ENCODE assay signal across 12 mouse cellular contexts in the genomic region with DNA sequence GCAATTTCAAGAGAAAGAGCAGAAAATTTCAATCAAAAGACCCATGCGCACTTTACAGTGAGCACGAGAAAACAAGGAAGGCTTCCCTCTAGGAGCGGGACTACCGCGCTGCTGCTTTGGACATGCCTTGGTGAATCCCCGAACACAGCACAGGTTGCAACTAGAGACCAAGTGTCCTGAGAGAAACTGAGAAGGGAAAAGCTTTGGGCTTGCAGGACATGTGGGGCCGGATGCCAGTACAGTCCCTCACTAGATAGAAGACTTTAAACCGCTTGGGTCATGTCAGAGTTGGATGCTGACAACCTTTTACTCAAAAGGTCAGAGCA.
A peak's percentile ranks its signal among the peaks of the same experiment; 100 is the strongest.
DNase-seq lines count a peak whose midpoint lies in the region; ATAC-seq lines count a peak whose summit lies in the region.
"Had no signal": no experiment of that assay in that cellular context is flagged by ENCODE, and none has a peak within 500 bp of the region (broad histone marks: within the 10 kb centered on the region; RNA-seq: fewer than 3 reads in every experiment).

No protein-coding gene starts in this region.

- WGBS in heart, embryonic 13.5 days: 73% methylated on average over 8 of the region's 8 CpGs
- WGBS in heart, embryonic 12.5 days: 71% methylated on average over 8 of the region's 8 CpGs
- 44% methylated on average over 8 of the region's 8 CpGs for WGBS in forebrain, embryonic 16.5 days
- WGBS in midbrain, embryonic 14.5 days: 69% methylated on average over 8 of the region's 8 CpGs

- DNase-seq in midbrain, embryonic 14.5 days: no peak
- DNase-seq in urinary bladder, postnatal 4 days (ENCODE audit: low spot score in 2 of 2): no peak
- no peak for DNase-seq in ovary, postnatal 10 days (ENCODE audit: low spot score)

- no peak for ATAC-seq in heart, embryonic 13.5 days (ENCODE audit: extremely low read depth, insufficient number of reproducible peaks, low FRiP score, low TSS enrichment)
- ATAC-seq in heart, embryonic 12.5 days (ENCODE audit: insufficient number of reproducible peaks, low FRiP score): no peak
- peak; percentile 36; the same call in 1 of the 2 replicates for ATAC-seq in common myeloid progenitor, adult 5-6 weeks (replicated peaks; ENCODE audit: low read depth, poor library complexity, severe bottlenecking)
- peak; percentile 63 for ATAC-seq in forebrain, embryonic 16.5 days
- ATAC-seq in midbrain, embryonic 14.5 days (ENCODE audit: low FRiP score, low TSS enrichment): peak; percentile 46

- H3K27me3 ChIP-seq in heart, embryonic 13.5 days (replicated peaks): no peaks in the 10 kb centered on the region
- H3K27me3 ChIP-seq in heart, embryonic 12.5 days (replicated peaks): no peaks in the 10 kb centered on the region
- H3K27me3 ChIP-seq in forebrain, embryonic 16.5 days (replicated peaks; ENCODE audit: control insufficient read depth, insufficient read depth, low read length): no peaks in the 10 kb centered on the region
- no peaks in the 10 kb centered on the region for H3K27me3 ChIP-seq in midbrain, embryonic 14.5 days (ENCODE audit: control insufficient read depth, insufficient read depth, low read length)
- H3K27me3 ChIP-seq: stomach, embryonic 15.5 days had no signal

- H3K9ac ChIP-seq in heart, embryonic 13.5 days: no peak overlapping the region
- H3K9ac ChIP-seq in heart, embryonic 12.5 days: no peak overlapping the region
- H3K9ac ChIP-seq in forebrain, embryonic 16.5 days (replicated peaks; ENCODE audit: low read depth, low read length): no peak overlapping the region
- H3K9ac ChIP-seq in midbrain, embryonic 14.5 days (replicated peaks; ENCODE audit: low read length): no peak overlapping the region
- H3K9ac ChIP-seq: liver, embryonic 15.5 days; stomach, embryonic 15.5 days had no signal

- no peak overlapping the region for H3K27ac ChIP-seq in heart, embryonic 13.5 days (replicated peaks)
- no peak overlapping the region for H3K27ac ChIP-seq in heart, embryonic 12.5 days (ENCODE audit: poor library complexity, severe bottlenecking)
- H3K27ac ChIP-seq in forebrain, embryonic 16.5 days (ENCODE audit: low read length): no peak overlapping the region
- no peak overlapping the region for H3K27ac ChIP-seq in midbrain, embryonic 14.5 days (replicated peaks; ENCODE audit: low read depth, low read length)
- H3K27ac ChIP-seq: heart, embryonic 15.5 days; liver, embryonic 15.5 days; macrophage; stomach, embryonic 15.5 days had no signal

- H3K4me1 ChIP-seq in heart, embryonic 13.5 days: peaks cover 4% of the 10 kb centered on the region
- peaks cover 6% of the 10 kb centered on the region; the same call in 1 of the 2 replicates for H3K4me1 ChIP-seq in heart, embryonic 12.5 days (replicated peaks)
- peaks cover 3% of the 10 kb centered on the region for H3K4me1 ChIP-seq in forebrain, embryonic 16.5 days (replicated peaks; ENCODE audit: control insufficient read depth, insufficient read depth, low read length)
- no peaks in the 10 kb centered on the region for H3K4me1 ChIP-seq in midbrain, embryonic 14.5 days (ENCODE audit: control insufficient read depth, insufficient read depth, low read length)
- H3K4me1 ChIP-seq: liver, embryonic 15.5 days had no signal

- H3K4me2 ChIP-seq in heart, embryonic 13.5 days: peak overlapping the region; percentile 63
- no peak overlapping the region for H3K4me2 ChIP-seq in heart, embryonic 12.5 days
- peak overlapping the region; percentile 33; the same call in 1 of the 2 replicates for H3K4me2 ChIP-seq in forebrain, embryonic 16.5 days (ENCODE audit: low read length)
- H3K4me2 ChIP-seq in midbrain, embryonic 14.5 days (ENCODE audit: low read length): peak overlapping the region; percentile 34; the same call in 1 of the 2 replicates
- H3K4me2 ChIP-seq: liver, embryonic 15.5 days had no signal

- H3K36me3 ChIP-seq in heart, embryonic 13.5 days: no peaks in the 10 kb centered on the region
- no peaks in the 10 kb centered on the region for H3K36me3 ChIP-seq in heart, embryonic 12.5 days
- no peaks in the 10 kb centered on the region for H3K36me3 ChIP-seq in forebrain, embryonic 16.5 days (ENCODE audit: control insufficient read depth, insufficient read depth)
- H3K36me3 ChIP-seq in midbrain, embryonic 14.5 days (ENCODE audit: control insufficient read depth, insufficient read depth, low read length): no peaks in the 10 kb centered on the region
- H3K36me3 ChIP-seq: heart, embryonic 15.5 days; liver, embryonic 15.5 days; stomach, embryonic 15.5 days had no signal

- no peak overlapping the region for H3K4me3 ChIP-seq in heart, embryonic 13.5 days
- H3K4me3 ChIP-seq in heart, embryonic 12.5 days: no peak overlapping the region
- H3K4me3 ChIP-seq in forebrain, embryonic 16.5 days (replicated peaks; ENCODE audit: low read length): no peak overlapping the region
- no peak overlapping the region for H3K4me3 ChIP-seq in midbrain, embryonic 14.5 days (replicated peaks; ENCODE audit: low read depth, low read length)
- H3K4me3 ChIP-seq: liver, embryonic 15.5 days; myocyte had no signal

- no peaks in the 10 kb centered on the region for H3K9me3 ChIP-seq in heart, embryonic 13.5 days
- no peaks in the 10 kb centered on the region for H3K9me3 ChIP-seq in heart, embryonic 12.5 days (replicated peaks)
- no peaks in the 10 kb centered on the region for H3K9me3 ChIP-seq in forebrain, embryonic 16.5 days (ENCODE audit: control insufficient read depth, low read length)
- H3K9me3 ChIP-seq in midbrain, embryonic 14.5 days (ENCODE audit: control insufficient read depth, low read length): no peaks in the 10 kb centered on the region
- H3K9me3 ChIP-seq: heart, embryonic 15.5 days; liver, embryonic 15.5 days; stomach, embryonic 15.5 days had no signal

Comparison
In these comparisons a context has a peak if more than half of its experiments do, and no peak if none do; other contexts are left out.
1. ATAC-seq: peak in common myeloid progenitor, adult 5-6 weeks (single experiment), forebrain, embryonic 16.5 days (single experiment) and midbrain, embryonic 14.5 days (single experiment); none in heart, embryonic 13.5 days (single experiment) and heart, embryonic 12.5 days (single experiment).